Mouse (Mus musculus) liver, adult 2 months (tissue): ENCODE measurements at regions not wholly inside any gene's neighbourhood (a gene's known extent, or its start where the extent isn't known, plus 50 kb on each side); places are given as distances from the start of the nearest gene placed in this dataset.

Experiments
- CTCF ChIP-seq: fragments of 200-500 bp; IDR thresholded peaks from 2 replicates; pipeline ENCODE4 v1.5.1; 2011; ENCODE audit warnings: low read depth, low read length, control low read depth
- POLR2A ChIP-seq: fragments of 200-500 bp; IDR thresholded peaks from 2 replicates; pipeline ENCODE4 v1.6.1; 2011; ENCODE audit warnings: low read length, control low read depth; ENCODE audit not compliant: insufficient read depth; ENCODE audit errors: extremely low read depth

DNA sequence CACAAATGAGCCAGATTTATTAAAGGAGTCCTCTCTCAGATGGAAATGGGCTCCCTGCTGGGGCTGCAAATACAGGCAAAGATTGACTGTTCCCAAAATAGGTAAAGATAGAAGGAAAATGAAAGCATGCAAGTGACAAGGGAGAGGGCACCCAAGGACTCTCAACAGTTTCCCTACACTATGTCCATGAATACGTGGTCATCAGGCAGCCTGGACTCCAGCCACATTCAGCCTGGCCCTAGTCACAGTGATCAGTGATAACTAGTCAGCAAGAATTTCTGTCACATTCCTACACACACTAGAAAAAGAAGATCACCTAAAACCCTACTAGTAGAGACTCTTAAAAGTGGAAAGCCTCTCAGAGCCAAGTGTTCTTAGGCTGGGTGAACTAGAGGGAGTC, 56.9 kb upstream of the Plxna2 start:
- no peak for TF ChIP-seq CTCF
- TF ChIP-seq POLR2A, result no peak
